Mouse (Mus musculus) c-Kit-positive CD71-positive TER-119-positive erythroid progenitor cells, embryonic 14.5 days (primary cell): ENCODE data around the gene Cd4.

Experiments
- DNase-seq: peaks from one replicate; pipeline ENCODE4 v3.0.0-alpha.2; 2013; ENCODE audit warnings: low spot score

Gene Cd4

DNA sequence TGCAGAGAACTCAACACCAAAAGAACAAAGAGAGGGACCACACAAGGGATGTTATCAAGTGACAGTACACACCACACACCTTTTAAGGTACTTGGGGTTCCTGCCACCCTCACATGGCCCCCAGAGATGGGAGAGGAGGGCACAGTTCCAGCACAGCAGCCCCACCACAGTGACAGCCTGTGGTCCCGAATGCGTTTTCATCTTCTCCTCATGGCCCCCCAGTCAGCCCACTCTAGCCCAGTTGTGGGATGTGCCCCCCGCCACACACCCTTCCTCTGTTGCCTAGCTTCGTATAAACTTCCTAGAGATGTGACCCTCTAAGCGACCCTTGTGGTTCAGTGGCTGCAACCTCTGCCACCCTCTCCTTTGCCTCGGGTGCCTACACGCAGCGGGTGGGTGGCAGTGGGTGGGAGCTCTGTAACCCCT is 2.1 kb downstream of the Cd4 start:
- DNase-seq: no peak

GRCm38 (mm10) chr6:124884714-124885500 is 3.1 kb downstream of the Cd4 start:
- DNase-seq: no peak

- DNase-seq: no peak
Observed at GRCm38 (mm10) chr6:124883351-124883750, 4.7 kb downstream of the Cd4 start.

DNA sequence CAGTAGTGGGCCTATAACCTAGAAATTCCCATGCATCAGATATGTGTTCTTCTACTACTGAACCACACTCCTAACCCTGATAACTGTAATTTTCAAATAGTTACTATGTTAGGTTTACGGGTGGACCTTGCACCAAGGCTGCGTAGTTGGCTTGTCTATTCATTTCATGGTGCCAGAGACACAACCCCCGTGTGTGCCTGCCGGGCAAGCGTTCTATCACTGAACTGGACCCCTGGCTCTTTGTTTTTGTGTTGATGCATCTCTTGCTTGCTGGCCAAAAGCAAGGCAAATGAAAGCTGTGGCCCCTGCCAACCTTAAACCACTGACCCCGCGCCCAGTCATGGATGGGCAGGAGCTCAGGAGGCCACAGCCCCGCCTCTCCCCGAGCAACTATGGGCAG is 6.2 kb downstream of the Cd4 start:
- DNase-seq: no peak

- DNase-seq: no peak
Observed at GRCm38 (mm10) chr6:124879390-124879789, 8.6 kb downstream of the Cd4 start.

- DNase-seq: no peak
Observed at GRCm38 (mm10) chr6:124874348-124874747, 13.7 kb downstream of the Cd4 start.

- no peak for DNase-seq
Observed at GRCm38 (mm10) chr6:124866560-124866959, 21.5 kb downstream of the Cd4 start.

- DNase-seq: no peak
Observed at GRCm38 (mm10) chr6:124865766-124866362, 22.2 kb downstream of the Cd4 start.

DNA sequence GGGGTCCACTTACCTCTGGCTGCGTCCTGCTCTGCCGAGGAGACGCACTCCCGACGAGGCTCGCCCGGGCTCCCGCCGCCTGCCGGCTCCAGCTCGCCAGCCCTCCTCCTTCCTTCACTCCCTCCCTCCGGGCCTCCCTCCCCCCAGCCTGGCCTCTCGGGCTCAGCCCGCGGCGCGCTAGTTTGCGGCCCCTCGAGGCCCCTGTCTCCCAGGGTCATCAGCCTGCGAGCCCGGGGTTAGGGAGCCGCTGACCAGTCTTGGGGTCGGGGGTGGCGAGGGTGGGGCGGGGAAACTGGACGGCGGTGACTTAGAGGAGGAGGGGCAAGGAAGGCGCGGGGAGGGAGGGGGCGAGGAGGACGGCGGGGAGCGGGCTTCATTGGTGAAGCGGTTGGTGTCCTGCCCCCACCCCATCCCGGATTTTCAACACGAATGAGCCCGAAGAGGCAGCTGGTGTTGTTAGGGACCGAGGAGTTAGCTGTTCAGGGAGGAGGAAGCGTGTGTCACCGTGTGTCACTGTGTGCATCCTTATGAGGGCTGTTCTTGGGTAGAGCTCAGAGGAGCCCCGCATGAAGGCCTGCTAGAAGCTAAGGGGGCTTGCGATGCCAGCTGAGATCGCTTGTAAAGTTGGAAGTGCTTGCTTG is 24.2 kb downstream of the Cd4 start, which contains the start of gene Gpr162:
TSS of gene Gpr162 (minus strand) at position 326 of the 641 bp plus-strand sequence.
- no peak for DNase-seq

GRCm38 (mm10) chr6:124863125-124863657 is 24.8 kb downstream of the Cd4 start:
- no peak for DNase-seq

- no peak for DNase-seq
Observed at GRCm38 (mm10) chr6:124862406-124863124, 25.5 kb downstream of the Cd4 start.

DNA sequence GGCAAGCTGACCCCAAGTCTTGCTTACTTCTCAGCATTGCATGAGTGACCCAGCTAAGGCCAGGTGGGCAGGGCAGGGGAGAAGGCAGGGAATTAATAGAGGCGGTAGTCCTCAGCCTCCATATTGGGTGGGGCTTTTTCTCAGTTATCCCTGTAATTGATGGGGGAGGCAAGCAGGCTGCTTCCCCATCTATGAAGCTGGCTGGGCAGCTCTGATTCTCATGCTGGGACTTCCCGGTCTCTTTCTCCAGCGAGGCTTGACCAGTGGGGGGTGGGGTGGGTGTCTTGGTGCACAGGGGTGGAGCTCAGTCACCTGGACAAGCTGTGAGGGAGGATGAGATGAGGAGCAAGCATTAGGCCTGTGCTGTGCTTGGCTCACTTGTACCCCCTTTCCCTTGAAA is 26.2 kb downstream of the Cd4 start:
- DNase-seq: no peak

DNA sequence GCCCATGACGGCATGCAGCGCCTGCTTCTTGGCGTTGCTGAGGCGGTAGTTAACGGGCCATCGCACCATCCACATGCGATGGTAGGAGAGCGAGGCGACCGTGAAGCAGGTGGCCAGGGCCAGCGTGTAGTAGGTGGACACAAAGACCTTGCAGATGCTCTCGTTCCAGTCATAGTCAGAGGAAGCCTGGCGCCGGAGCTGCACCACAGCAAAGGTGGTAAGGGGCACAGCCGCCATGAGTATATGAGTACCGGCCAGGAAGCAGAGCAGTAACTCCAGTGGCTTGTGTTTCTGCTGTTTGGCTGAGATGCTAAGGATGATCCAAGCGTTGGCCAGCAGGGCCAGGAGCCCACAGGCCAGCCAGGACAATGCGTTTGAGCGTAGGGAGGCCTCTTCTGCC is 26.8 kb downstream of the Cd4 start:
- no peak for DNase-seq

GRCm38 (mm10) chr6:124860511-124860910 is 27.5 kb downstream of the Cd4 start:
- DNase-seq: no peak

DNA sequence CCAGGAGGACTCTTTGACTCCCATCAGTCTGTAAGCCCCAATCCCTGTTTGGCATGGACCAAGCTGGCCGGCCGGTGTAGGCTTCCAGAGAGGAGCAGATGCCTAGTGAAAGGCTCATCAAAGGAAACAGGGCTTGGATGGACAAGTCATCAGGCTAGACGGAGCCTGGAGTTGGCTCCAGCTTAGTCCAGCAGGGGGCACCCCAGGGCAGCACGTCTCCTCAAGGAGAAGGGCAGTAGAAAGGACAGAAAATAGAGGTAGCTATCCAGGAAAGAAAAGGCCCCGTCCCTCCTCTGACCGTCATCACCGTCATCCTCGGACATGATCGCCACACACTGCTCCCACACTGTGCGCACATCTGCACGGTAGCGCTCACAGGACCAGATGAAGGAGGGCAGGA is 28.3 kb downstream of the Cd4 start:
- DNase-seq: peak; percentile 56

DNA sequence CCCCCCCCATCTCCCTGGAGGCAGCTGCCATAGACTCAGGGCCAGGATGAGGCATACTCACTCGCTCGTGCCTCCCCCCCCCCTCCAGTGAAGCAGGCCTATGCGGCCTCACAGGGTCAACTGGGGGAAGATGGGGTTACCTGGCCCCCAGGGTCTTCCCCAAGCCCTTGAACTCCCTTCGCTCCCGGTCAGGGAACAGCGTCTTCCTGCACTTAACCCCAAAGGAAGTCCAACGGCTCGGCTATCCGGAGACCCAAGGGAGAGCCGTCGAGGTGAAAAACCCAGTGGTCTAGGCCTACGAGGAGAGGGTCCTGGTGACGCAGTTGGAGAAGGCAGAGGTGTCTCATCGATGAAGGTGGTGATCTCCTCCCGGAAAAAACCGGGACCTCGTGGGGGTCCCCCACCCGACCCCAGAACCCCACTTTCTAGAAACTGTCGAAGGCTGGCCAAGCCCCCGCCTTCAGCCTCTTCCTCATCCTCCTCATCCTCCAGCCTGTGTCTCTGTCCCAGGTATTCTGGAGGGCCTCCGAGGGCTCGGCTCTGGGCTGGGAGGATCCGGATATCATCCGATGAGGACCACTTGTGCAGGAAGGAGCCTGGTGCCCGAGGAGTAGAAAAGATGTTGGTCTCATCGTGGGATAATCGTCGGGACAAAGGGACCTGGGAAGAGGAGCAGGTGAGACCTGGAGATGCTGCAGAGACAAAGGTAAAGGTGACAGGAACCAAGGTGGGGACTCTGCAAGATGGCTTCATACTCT is 29.3 kb downstream of the Cd4 start:
- no peak for DNase-seq

DNA sequence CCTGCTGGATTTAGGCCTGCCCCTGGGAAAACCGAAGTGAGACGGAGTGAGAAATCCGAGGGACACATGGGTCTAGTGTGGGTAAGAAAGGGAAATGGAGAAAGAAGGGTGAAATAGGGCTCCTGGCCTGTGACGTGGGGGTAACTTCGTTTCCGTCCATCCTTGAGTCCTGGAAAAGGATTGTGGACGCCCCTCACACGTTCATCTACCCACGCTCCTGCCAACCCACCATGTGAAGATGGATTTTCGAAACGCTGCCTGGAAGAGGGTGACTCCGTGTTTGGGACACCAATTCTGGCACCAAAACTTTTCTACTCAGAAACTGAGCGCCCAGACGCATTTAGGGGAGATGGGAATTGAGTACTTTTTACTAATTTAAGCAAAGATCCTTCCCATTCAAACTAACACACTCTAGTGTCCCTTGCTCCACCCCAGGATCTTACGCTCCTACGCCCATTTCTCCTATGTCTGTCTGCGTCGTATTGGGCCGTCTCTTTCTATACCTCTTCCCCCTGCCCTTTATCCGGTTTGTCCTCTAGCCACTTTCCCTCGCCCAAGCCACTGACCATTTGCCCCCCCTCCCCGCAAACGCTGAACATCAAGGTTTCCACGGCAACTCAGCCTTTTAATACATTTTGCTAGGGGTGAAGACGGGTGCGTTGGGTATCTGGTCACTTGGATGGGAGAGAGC is 30.0 kb downstream of the Cd4 start:
- no peak for DNase-seq

DNA sequence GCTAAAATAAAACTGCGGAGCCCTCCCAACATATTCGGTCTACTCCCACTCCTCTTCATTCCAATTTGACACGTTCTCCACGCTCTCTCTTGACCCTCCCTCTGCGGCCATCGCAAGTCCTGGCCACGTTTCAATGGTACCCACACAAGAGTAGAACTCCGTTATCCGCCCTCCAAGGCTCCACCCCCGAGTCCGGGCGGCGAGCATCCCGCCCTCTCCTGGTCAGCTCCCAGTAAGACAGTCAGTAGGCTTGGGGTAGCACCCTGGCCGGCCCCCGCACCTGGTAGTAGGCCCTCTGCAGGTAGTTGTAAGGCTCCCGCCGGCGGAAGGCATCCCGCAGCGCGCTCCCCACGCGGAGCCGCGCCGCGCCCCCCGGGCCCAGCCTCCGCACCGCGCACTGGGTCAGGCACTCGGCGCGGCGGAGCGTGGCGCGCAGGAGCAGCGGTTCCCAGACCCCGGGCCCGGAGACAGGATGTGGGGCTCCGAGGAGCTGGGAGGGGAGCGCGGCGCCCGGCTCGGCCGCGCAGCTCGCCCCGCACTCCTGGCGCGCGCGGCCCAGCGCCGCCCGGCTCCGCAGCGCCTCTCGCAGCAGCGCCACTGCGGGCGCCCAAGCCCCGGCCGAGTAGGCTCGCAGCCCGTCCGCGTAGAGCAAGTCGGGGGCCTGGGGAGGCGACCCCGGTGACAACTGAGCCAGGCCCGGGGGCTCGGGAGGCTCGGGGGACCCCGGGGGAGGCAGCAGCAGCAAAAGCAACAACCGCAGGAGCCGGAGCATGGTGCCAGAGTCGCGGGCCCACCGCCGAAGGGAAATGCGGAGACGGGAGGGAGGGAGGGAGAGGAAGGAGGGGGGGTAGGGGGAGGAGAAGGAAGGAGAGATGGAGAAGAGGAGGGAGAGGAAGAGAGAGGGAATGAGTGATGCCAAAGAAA is 30.8 kb downstream of the Cd4 start, which contains the start of gene P3h3:
TSS of gene P3h3 (minus strand) at position 837 of the 924 bp plus-strand sequence.
- no peak for DNase-seq

DNA sequence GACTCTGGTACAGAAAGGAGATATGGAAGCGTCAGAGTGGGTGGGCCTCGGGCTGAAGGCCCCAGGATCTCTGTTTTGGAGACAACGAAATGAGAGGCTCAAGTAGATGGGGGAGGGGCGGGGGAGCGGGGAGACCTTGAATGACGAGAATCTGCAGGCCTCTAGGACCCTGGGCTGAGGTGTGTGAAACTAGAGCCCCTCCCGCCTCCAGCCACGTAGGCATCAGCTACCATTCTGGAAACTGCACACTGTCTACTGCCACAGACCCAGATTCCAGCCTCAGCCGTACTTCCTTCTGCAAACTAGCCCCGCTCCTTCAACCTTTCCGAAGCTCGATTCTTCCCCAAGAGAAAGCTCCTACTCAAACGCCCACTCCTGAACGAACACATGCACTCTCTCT is 31.7 kb downstream of the Cd4 start:
- no peak for DNase-seq

DNA sequence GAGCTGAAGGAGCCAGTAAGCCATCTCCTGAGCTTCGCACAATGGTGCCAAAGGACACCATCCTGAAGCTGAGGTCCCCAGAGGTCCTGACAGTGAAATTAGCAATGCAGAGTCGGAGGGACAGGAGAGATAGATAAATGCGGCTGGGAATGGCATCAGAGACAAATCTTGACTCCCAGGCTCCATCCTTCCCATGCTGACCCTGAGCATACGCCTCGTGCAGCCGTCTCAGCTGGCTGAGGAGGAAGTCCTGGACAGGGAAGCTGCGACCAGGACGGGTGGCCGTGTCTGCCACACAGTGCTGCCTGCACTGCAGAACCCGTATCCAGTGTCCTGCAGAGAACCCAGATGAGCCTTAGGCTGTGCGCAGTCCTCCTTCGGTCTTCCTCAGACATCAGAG is 33.4 kb downstream of the Cd4 start:
- no peak for DNase-seq
